Mouse (Mus musculus): ENCODE data around the gene Aqp5.

GRCm38 (mm10) chr15:99611563-99611962, 21.0 kb downstream of the Aqp5 start:
- TF ChIP-seq CTCF (IDR thresholded peaks at IDR 0.05; ENCODE audit: low read depth, low read length) = no peak
- TF ChIP-seq EP300 (IDR thresholded peaks at IDR 0.05; ENCODE audit: insufficient read depth, low read depth, low read length) = no peak
- TF ChIP-seq POLR2A (IDR thresholded peaks at IDR 0.05; ENCODE audit: insufficient read depth, low read length) = no peak

All from ES-Bruce4 (cell line).